Mouse (Mus musculus) mesoderm, embryonic 11.5 days (tissue): ENCODE data around the gene Tspyl4.
A peak's percentile ranks its signal among the peaks of the same experiment; 100 is the strongest.
"Not testable (repeated sequence)": the region's sequence is repeated elsewhere in the genome, so short reads cannot be mapped to it uniquely, and the experiment has no call there.

ENCODE experiments used
- DNase-seq: peaks from one replicate; pipeline ENCODE4 v3.0.0-alpha.2; 2012; ENCODE audit warnings: low read depth, low spot score

Gene Tspyl4

DNA sequence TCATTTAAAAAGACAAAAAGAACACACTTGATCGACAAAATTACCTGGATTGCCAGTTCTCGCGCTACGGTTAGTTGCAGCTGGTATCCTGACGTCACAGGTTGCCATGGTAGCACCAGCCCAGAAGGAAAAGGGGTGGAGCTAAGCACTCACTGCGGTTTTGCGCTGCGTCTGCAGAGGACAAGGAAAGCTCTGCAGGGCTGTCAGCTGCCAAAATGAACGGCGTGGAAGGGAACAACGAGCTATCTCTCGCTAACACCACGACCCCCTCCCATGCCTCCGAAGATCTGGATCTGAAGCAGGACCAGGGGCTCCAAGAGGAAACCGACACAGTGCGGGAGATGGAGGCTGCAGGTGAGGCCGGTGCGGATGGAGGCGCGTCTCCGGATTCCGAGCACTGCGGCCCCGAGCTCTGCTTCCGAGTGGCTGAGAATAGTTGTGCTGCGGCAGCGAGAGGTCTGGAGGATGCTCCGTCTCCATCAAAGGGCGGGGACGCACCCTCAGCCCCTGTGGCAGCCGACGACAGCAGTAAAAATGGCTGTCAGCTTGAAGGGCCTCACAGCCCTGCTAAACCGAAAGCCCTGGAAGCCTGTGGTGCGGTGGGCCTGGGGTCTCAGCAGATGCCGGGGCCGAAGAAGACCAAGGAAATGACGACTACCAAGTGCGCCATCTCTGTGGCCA is at the start of gene Tspyl4:
Tspyl4 (plus strand) TSS at position 144 of the 681 bp plus-strand sequence.
- DNase-seq, result peak; percentile 96

- DNase-seq, result no peak
Observed at GRCm38 (mm10) chr10:34247757-34248156, 49.5 kb upstream of the Tspyl4 start.

GRCm38 (mm10) chr10:34249594-34249993 is 47.6 kb upstream of the Tspyl4 start:
- no peak for DNase-seq

DNA sequence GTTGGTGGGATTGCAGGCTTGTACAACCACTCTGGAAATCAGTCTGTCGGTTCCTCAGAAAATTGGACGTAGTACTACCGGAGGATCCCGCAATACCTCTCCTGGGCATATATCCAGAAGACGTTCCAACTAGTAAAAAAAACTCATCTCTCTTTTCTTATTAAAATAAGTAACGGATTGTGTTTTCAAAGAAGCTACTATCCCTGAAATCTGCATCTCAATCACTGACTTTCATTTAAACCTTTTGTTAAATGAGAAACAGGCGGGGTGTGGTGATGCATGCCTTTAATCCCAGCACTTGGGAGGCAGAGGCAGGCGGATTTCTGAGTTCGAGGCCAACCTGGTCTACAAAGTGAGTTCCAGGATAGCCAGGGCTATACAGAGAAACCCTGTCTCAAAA is 44.4 kb upstream of the Tspyl4 start:
- not testable (repeated sequence) for DNase-seq

- no peak for DNase-seq
Observed at GRCm38 (mm10) chr10:34265106-34265505, 32.1 kb upstream of the Tspyl4 start.

- no peak for DNase-seq
Observed at GRCm38 (mm10) chr10:34267312-34268070, 29.8 kb upstream of the Tspyl4 start.

GRCm38 (mm10) chr10:34271681-34272080 is 25.6 kb upstream of the Tspyl4 start:
- no peak for DNase-seq

DNA sequence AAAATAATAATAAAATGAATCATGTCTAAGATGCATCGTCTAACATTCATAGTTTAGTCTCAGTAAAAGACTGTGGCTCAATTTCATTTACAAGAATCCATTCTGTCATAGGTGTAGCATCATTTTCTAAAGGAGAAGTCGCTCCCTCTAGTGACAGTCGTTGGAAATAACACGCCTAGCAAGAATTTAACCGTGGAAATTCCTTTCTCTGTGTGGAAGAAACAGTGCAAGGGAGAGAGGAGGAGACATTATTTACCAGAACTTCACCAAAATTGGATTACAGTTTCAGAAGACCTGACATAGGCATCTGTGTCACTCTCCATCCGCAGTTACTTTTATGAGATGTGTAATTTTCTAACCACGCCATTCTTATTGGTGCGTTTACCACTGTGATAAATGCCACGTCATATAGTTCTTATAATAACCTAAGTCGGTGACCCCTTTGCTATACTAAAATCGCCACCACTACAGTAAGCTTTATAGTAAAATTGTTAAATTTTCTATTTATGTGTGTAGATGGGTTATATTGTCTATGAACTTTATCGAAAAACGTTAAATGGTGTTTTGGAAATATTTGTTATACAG is 16.6 kb upstream of the Tspyl4 start:
- DNase-seq, result peak; percentile 79

DNA sequence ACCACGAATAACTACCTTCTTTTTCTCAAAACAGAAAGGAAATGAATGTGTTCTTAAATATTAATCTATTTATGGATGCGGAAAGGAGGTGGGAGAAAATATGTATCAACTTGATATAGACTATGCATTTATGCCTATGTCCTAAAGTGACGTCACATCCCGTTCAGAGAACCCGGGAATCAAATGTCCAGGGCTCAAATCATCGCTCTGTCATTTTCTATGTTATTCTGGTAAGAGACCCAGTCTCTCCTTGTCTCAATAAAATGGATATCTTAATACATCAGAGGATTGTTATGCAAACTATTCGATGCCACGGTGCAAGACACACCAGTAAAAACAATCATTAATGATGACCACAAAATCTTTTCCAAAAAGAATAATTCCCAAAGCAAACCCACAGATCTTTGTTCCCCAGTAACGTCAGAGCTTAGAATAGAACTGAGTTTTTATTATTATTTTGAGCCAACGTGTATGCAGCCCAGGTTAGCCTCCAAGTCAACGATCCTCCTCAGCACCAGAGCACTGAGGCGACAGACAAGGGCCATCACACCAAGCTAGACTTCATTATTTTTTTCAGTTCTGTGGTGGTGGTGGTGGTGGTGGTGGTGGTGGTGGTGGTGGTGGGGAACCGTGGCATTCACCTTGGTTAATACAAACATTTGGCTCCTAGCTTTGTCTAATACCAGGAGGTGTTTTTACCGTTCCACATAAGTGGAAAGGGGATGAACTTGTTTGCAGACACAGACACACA is 15.9 kb upstream of the Tspyl4 start:
- peak; percentile 37 for DNase-seq

GRCm38 (mm10) chr10:34281962-34282388 is 15.3 kb upstream of the Tspyl4 start, which contains the start of gene Tspyl1:
Gene Tspyl1, plus strand, starts transcription at chr10:34282190.
- peak; percentile 98 for DNase-seq

DNA sequence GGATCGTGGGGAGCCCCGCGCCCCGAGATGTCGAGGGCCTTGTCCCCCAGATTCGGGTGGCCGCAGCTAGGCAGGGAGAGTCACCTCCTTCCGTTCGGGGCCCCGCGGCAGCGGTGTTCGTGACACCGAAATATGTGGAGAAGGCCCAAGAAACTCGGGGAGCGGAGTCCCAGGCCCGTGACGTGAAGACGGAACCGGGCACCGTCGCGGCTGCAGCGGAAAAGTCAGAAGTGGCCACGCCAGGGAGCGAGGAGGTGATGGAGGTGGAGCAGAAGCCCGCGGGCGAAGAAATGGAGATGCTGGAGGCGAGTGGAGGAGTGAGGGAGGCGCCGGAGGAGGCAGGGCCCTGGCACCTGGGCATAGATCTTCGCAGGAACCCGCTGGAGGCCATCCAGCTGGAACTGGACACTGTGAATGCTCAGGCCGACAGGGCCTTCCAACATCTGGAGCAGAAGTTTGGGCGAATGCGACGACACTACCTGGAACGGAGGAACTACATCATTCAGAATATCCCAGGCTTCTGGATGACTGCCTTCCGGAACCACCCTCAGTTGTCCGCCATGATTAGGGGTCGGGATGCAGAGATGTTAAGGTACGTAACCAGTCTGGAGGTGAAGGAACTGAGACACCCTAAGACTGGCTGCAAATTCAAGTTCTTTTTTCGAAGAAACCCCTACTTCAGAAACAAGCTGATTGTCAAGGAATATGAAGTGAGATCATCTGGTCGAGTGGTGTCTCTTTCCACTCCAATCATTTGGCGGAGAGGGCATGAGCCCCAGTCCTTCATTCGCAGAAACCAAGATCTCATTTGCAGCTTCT is 14.6 kb upstream of the Tspyl4 start:
- DNase-seq, result peak; percentile 34

GRCm38 (mm10) chr10:34296911-34297298 is 337 bp upstream of the Tspyl4 start:
- DNase-seq, result no peak

GRCm38 (mm10) chr10:34297980-34298753 is 925 bp downstream of the Tspyl4 start:
- peak; percentile 54 for DNase-seq

- no peak for DNase-seq
Observed at GRCm38 (mm10) chr10:34300368-34300767, 3.1 kb downstream of the Tspyl4 start.

- no peak for DNase-seq
Observed at GRCm38 (mm10) chr10:34307070-34307469, 9.8 kb downstream of the Tspyl4 start.

DNA sequence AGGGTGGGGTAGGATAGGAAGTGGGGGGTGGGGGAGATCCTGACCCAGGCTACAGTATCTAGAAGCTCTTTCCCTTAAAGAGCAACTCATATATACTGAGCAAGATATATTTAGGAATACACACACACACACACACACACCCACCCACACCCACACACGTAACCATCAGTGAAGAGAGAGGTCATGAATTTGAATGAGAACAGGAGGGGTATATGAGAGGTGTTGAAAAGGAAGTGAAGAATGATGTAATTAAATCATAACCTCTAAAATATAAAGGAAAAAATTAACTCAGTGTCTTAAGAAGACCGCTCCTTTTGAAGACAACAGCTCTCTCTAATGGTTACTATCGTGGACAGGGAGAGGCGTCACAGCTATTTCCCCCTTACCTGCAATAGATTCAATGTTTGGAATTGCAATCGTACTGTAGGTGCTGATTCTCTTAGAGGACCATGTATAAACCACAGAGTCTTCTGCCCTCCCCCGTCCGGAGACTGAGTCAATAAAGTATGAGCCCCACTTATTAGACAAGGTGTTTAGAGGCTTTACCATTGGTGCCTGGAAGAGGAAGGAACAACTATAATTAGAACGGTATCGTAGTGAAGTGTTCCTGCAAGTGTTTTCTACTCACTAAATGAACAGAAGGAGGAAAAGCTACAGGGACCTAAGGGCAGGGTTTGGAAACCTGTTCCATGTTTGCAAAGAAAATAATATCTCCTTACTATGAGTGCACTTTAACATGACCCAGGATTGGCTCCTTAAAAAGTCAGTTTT is 12.9 kb downstream of the Tspyl4 start:
- DNase-seq, result no peak

GRCm38 (mm10) chr10:34312536-34312935 is 15.3 kb downstream of the Tspyl4 start:
- DNase-seq, result no peak

- peak; percentile 86 for DNase-seq
Observed at GRCm38 (mm10) chr10:34316571-34317216, 19.5 kb downstream of the Tspyl4 start.

DNA sequence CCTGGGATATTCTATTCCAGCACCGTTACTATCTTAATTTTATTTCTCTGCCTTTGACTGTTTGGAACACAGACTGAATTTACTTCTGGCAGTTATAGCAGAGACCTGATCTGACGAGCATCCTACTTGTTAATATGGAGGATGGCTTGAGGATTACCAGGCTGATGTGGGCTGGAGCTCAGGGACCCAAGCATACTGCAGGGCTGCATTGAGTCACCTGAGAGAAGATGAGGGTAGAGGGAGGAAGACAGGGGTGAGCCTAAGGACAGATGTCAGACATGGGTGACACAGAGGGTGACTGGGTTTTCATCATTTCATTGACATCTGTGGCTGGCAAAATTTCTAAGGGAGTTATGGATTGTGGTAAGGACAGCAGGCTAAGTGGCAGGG is 20.0 kb downstream of the Tspyl4 start:
- no peak for DNase-seq
